Mouse (Mus musculus) cortical plate, adult 2 months (tissue): ENCODE results near the gene Coq5. TPM values are rescaled to one million over a fixed set of nuclear protein-coding genes. Genes with fewer than 3 reads are reported as not detected.

Source experiments
- H3K27ac ChIP-seq: fragments of 200-500 bp; 2 replicates; pipeline ENCODE4 v1.5.1; 2012; ENCODE audit warnings: low read length, control low read depth, inconsistent platforms; ENCODE audit not compliant: insufficient read depth
- H3K4me1 ChIP-seq: fragments of 200-500 bp; 2 replicates; pipeline ENCODE4 v1.6.1; 2011; ENCODE audit warnings: low read length; ENCODE audit not compliant: control insufficient read depth, insufficient read depth
- H3K4me3 ChIP-seq: fragments of 200-500 bp; 2 replicates; pipeline ENCODE4 v1.5.1; 2011; ENCODE audit warnings: mild to moderate bottlenecking, low read length, control low read depth; ENCODE audit not compliant: insufficient read depth
- CTCF ChIP-seq: fragments of 200-500 bp; IDR thresholded peaks from 2 replicates; pipeline ENCODE4 v1.5.1; 2011; ENCODE audit warnings: mild to moderate bottlenecking, control low read depth, low read length; ENCODE audit not compliant: insufficient read depth; ENCODE audit errors: extremely low read depth
- POLR2A ChIP-seq: fragments of 200-500 bp; IDR thresholded peaks from 2 replicates; pipeline ENCODE4 v1.6.1; 2011; ENCODE audit warnings: mild to moderate bottlenecking, low read length, control low read depth; ENCODE audit not compliant: insufficient read depth; ENCODE audit errors: extremely low read depth
- polyA plus RNA-seq: library from polyadenylated mRNA; depleted of rRNA; stranded (reverse); fragments of >200 nt; gene quantifications from 2 replicates; pipeline ENCODE4 v1.2.3, GENCODE M21; 2012

The Coq5 gene
- polyA plus RNA-seq, 1 experiment: 31.8 TPM

- Histone ChIP-seq H3K27ac (peak overlapping the region; percentile 88), H3K4me1 (peaks cover 4% of the 10 kb centered on the region; the same call in 1 of the 2 replicates), H3K4me3 (peak overlapping the region; percentile 87)
- TF ChIP-seq CTCF (no peak), POLR2A (peak; percentile 87; the same call in 1 of the 2 replicates)
Observed at GRCm38 (mm10) chr5:115237803-115238728, 41.4 kb upstream of the Coq5 start.

- H3K4me1 ChIP-seq: peaks cover 4% of the 10 kb centered on the region; the same call in 1 of the 2 replicates
- TF ChIP-seq CTCF: no peak
- TF ChIP-seq POLR2A: no peak
- no peak overlapping the region for H3K27ac ChIP-seq
- H3K4me3 ChIP-seq: peak overlapping the region; percentile 87
Observed at GRCm38 (mm10) chr5:115238729-115239195, 40.7 kb upstream of the Coq5 start.

- no peak for TF ChIP-seq CTCF
- no peak for TF ChIP-seq POLR2A
- peak overlapping the region; percentile 2 for H3K4me3 ChIP-seq
- H3K27ac ChIP-seq: 0 out of 2 replicates have a peak overlapping the region, but pooled peaks have one; percentile 27
- H3K4me1 ChIP-seq: peaks cover 4% of the 10 kb centered on the region; the same call in 1 of the 2 replicates
Observed at GRCm38 (mm10) chr5:115240191-115240590, 39.3 kb upstream of the Coq5 start.

GRCm38 (mm10) chr5:115255472-115255871, 24.0 kb upstream of the Coq5 start:
- no peak for TF ChIP-seq POLR2A
- no peak for TF ChIP-seq CTCF
- Histone ChIP-seq H3K4me1 (no peaks in the 10 kb centered on the region), H3K4me3 (no peak overlapping the region), H3K27ac (no peak overlapping the region)

- TF ChIP-seq POLR2A (no peak), CTCF (no peak)
- Histone ChIP-seq H3K4me1 (no peaks in the 10 kb centered on the region), H3K27ac (no peak overlapping the region), H3K4me3 (no peak overlapping the region)
Observed at GRCm38 (mm10) chr5:115256909-115257546, 22.4 kb upstream of the Coq5 start.

GRCm38 (mm10) chr5:115260356-115260755, 19.1 kb upstream of the Coq5 start:
- TF ChIP-seq CTCF: no peak
- no peak for TF ChIP-seq POLR2A
- Histone ChIP-seq H3K4me1 (no peaks in the 10 kb centered on the region), H3K4me3 (no peak overlapping the region), H3K27ac (no peak overlapping the region)

GRCm38 (mm10) chr5:115261141-115261540, 18.3 kb upstream of the Coq5 start:
- Histone ChIP-seq H3K4me1 (no peaks in the 10 kb centered on the region; the same call in 1 of the 2 replicates), H3K4me3 (no peak overlapping the region), H3K27ac (no peak overlapping the region)

GRCm38 (mm10) chr5:115261880-115262279, 17.6 kb upstream of the Coq5 start:
- Histone ChIP-seq H3K4me1 (peaks cover 2% of the 10 kb centered on the region; the same call in 1 of the 2 replicates), H3K27ac (no peak overlapping the region), H3K4me3 (no peak overlapping the region)
- no peak for TF ChIP-seq CTCF
- TF ChIP-seq POLR2A: no peak

More at GRCm38 (mm10) chr5:115261141-115261540, 18.3 kb upstream of the Coq5 start:
- TF ChIP-seq POLR2A (no peak), CTCF (no peak)

- TF ChIP-seq POLR2A (no peak), CTCF (no peak)
- Histone ChIP-seq H3K4me1 (peaks cover 5% of the 10 kb centered on the region), H3K27ac (no peak overlapping the region), H3K4me3 (no peak overlapping the region)
Observed at GRCm38 (mm10) chr5:115262502-115263291, 16.8 kb upstream of the Coq5 start.
